Mouse (Mus musculus) kidney, adult 2 months (tissue): ENCODE results near the gene Prkch.

Experiments used
- CTCF ChIP-seq: fragments of 200-500 bp; conservative IDR thresholded peaks from 2 replicates; pipeline ENCODE4 v1.5.1; 2011; ENCODE audit warnings: low read depth, mild to moderate bottlenecking, control low read depth, low read length, moderate library complexity, mixed read lengths; ENCODE audit not compliant: insufficient read depth, insufficient read length
- POLR2A ChIP-seq: fragments of 200-500 bp; IDR thresholded peaks from one replicate; pipeline ENCODE4 v1.6.1; 2011; ENCODE audit warnings: low read depth, low read length, control low read depth

- TF ChIP-seq POLR2A = no peak
- no peak for TF ChIP-seq CTCF
Measured at GRCm38 (mm10) chr12:73810041-73810795, 225.6 kb downstream of the Prkch start.
